Mouse (Mus musculus): ENCODE data around the gene Itgb6.

DNA sequence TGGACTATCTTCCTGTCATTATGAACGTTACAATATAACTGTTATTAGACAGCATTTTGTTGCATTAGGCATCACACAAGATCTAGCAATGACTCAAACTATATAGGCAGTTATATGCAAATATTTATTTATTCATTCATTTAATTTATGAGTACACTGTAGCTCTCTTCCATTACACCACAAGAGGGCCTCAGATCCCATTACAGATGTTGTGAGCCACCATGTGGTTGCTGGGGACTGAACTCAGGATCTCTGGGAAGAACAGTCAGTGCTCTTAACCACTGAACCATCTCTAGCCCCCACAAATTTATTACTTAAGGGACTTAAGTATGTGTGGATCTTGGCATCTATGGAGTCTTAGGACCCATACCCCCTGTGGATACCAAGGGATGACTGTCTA lies 26.1 kb upstream of the Itgb6 start:
- no peak for TF ChIP-seq CTCF (IDR thresholded peaks at IDR 0.05; ENCODE audit: low read depth, low read length)
- TF ChIP-seq POLR2A (IDR thresholded peaks at IDR 0.05; ENCODE audit: borderline replicate concordance, low read depth, low read length), result no peak
